Mouse (Mus musculus) B cell, adult 62 days (primary cell): ENCODE measurements around the gene Apoa5. TPM values are rescaled to one million over a fixed set of nuclear protein-coding genes. Genes with fewer than 3 reads are reported as not detected.

Experiments used
- total RNA-seq: library from RNA; stranded (reverse); gene quantifications from 4 replicates; pipeline ENCODE4 v1.2.4, GENCODE M21; 2023

Gene Apoa5
- total RNA-seq: not detected in 4 replicates

GRCm38 (mm10) chr9:46268343-46268873 is at the start of gene Apoa5:
TSS of gene Apoa5 (plus strand) at chr9:46268633.

GRCm38 (mm10) chr9:46228491-46228890 is 39.9 kb upstream of the Apoa5 start, which contains the start of gene Apoa1:
TSS of gene Apoa1 (plus strand) at chr9:46228580.

GRCm38 (mm10) chr9:46235596-46235648 is 33.0 kb upstream of the Apoa5 start, which contains the start of gene Apoc3:
TSS of gene Apoc3 (minus strand) at chr9:46235636.

GRCm38 (mm10) chr9:46240526-46241153 is 27.8 kb upstream of the Apoa5 start, which contains the start of gene Apoa4:
TSS of gene Apoa4 (plus strand) at chr9:46240696.

GRCm38 (mm10) chr9:46272677-46273454 is 4.4 kb downstream of the Apoa5 start, which contains the start of gene Zpr1:
TSS of gene Zpr1 (plus strand) at chr9:46273064.

GRCm38 (mm10) chr9:46282631-46283436 is 14.4 kb downstream of the Apoa5 start, which contains the start of gene Bud13:
TSS of gene Bud13 (plus strand) at chr9:46283008.

GRCm38 (mm10) chr9:46319886-46320285 is 51.5 kb downstream of the Apoa5 start, which contains the start of gene 4931429L15Rik:
TSS of gene 4931429L15Rik (minus strand) at chr9:46319986.

Other genes starting within 250 kb of the Apoa5 start
- gene Apoa1, start 40.1 kb upstream of the Apoa5 start, total RNA-seq: 1.0 TPM in 1 of 4 replicates, not detected in the others
- not detected in 4 replicates for gene Apoc3, start 33.0 kb upstream of the Apoa5 start, total RNA-seq
- not detected in 4 replicates for gene Apoa4, start 27.9 kb upstream of the Apoa5 start, total RNA-seq
- gene Zpr1, start 4.4 kb downstream of the Apoa5 start, total RNA-seq: 75.3 to 86.6 TPM (median 78.9 TPM) in 4 replicates
- 23.1 to 29.4 TPM (median 25.7 TPM) in 4 replicates for gene Bud13, start 14.4 kb downstream of the Apoa5 start, total RNA-seq
- not detected in 4 replicates for gene 4931429L15Rik, start 51.4 kb downstream of the Apoa5 start, total RNA-seq